Mouse (Mus musculus): ENCODE results near the gene Vmn1r53. TPM values are rescaled to one million over a fixed set of nuclear protein-coding genes. Genes with fewer than 3 reads are reported as not detected.
"Not testable (repeated sequence)": the region's sequence is repeated elsewhere in the genome, so short reads cannot be mapped to it uniquely, and the experiment has no call there.

The Vmn1r53 gene
- not detected in 2 replicates for total RNA-seq (2017)

- ATAC-seq (ENCODE audit: extremely low read depth, insufficient number of reproducible peaks, low FRiP score, poor library complexity, severe bottlenecking), result no peak
Measured at GRCm38 (mm10) chr6:90224338-90224737, at the start of gene Vmn1r53. TSS of gene Vmn1r53 (minus strand) at chr6:90224438.

GRCm38 (mm10) chr6:90246000-90246399 is 21.8 kb upstream of the Vmn1r53 start, which contains the start of gene Vmn1r54:
TSS of gene Vmn1r54 (plus strand) at chr6:90246300.
- ATAC-seq (ENCODE audit: extremely low read depth, insufficient number of reproducible peaks, low FRiP score, poor library complexity, severe bottlenecking), result no peak

GRCm38 (mm10) chr6:90244019-90244418 is 19.8 kb upstream of the Vmn1r53 start:
- no peak for ATAC-seq (ENCODE audit: extremely low read depth, insufficient number of reproducible peaks, low FRiP score, poor library complexity, severe bottlenecking)

GRCm38 (mm10) chr6:90232681-90233080 is 8.4 kb upstream of the Vmn1r53 start:
- no peak for ATAC-seq (ENCODE audit: extremely low read depth, insufficient number of reproducible peaks, low FRiP score, poor library complexity, severe bottlenecking)

- ATAC-seq (ENCODE audit: extremely low read depth, insufficient number of reproducible peaks, low FRiP score, poor library complexity, severe bottlenecking), result not testable (repeated sequence)
Measured at GRCm38 (mm10) chr6:90232114-90232513, 7.9 kb upstream of the Vmn1r53 start.

GRCm38 (mm10) chr6:90202493-90202892 is 21.7 kb downstream of the Vmn1r53 start, which contains the start of gene V1ra8:
TSS of gene V1ra8 (plus strand) at chr6:90202793.
- not testable (repeated sequence) for ATAC-seq (ENCODE audit: extremely low read depth, insufficient number of reproducible peaks, low FRiP score, poor library complexity, severe bottlenecking)

- ATAC-seq (ENCODE audit: extremely low read depth, insufficient number of reproducible peaks, low FRiP score, poor library complexity, severe bottlenecking), result no peak
Measured at GRCm38 (mm10) chr6:90174508-90174907, 49.7 kb downstream of the Vmn1r53 start, which contains the start of gene Vmn1r52. TSS of gene Vmn1r52 (plus strand) at chr6:90174808.

Other genes with a start within 250 kb of the Vmn1r53 start
- gene Vmn1r47, start 208.3 kb downstream of the Vmn1r53 start, total RNA-seq (2017), result not detected in 2 replicates
- not detected in 2 replicates for gene Vmn1r48, start 187.6 kb downstream of the Vmn1r53 start, total RNA-seq (2017)
- gene Vmn1r49, start 145.9 kb downstream of the Vmn1r53 start, total RNA-seq (2017), result not detected in 2 replicates
- gene Vmn1r50, start 123.0 kb downstream of the Vmn1r53 start, total RNA-seq (2017), result not detected in 2 replicates
- not detected in 2 replicates for gene Vmn1r51, start 101.8 kb downstream of the Vmn1r53 start, total RNA-seq (2017)
- not detected in 2 replicates for gene Vmn1r52, start 49.6 kb downstream of the Vmn1r53 start, total RNA-seq (2017)
- not detected in 2 replicates for gene V1ra8, start 21.6 kb downstream of the Vmn1r53 start, total RNA-seq (2017)
- gene Vmn1r54, start 21.9 kb upstream of the Vmn1r53 start, total RNA-seq (2017), result not detected in 2 replicates
- not detected in 2 replicates for gene BC048671, start 76.8 kb upstream of the Vmn1r53 start, total RNA-seq (2017)
- 0.86 and 2.4 TPM in 2 replicates for gene Chst13, start 100.7 kb upstream of the Vmn1r53 start, total RNA-seq (2017)
- not detected in 2 replicates for gene Uroc1, start 108.8 kb upstream of the Vmn1r53 start, total RNA-seq (2017)
- gene Zxdc, start 145.1 kb upstream of the Vmn1r53 start, total RNA-seq (2017), result 27.0 and 29.1 TPM in 2 replicates
- gene Cfap100, start 204.4 kb upstream of the Vmn1r53 start, total RNA-seq (2017), result 0.23 TPM in 1 of 2 replicates, not detected in the other
- not detected in 2 replicates for gene Klf15, start 238.1 kb upstream of the Vmn1r53 start, total RNA-seq (2017)

Measured in neutrophil, adult 5-6 weeks (primary cell).